In the genomic region with DNA sequence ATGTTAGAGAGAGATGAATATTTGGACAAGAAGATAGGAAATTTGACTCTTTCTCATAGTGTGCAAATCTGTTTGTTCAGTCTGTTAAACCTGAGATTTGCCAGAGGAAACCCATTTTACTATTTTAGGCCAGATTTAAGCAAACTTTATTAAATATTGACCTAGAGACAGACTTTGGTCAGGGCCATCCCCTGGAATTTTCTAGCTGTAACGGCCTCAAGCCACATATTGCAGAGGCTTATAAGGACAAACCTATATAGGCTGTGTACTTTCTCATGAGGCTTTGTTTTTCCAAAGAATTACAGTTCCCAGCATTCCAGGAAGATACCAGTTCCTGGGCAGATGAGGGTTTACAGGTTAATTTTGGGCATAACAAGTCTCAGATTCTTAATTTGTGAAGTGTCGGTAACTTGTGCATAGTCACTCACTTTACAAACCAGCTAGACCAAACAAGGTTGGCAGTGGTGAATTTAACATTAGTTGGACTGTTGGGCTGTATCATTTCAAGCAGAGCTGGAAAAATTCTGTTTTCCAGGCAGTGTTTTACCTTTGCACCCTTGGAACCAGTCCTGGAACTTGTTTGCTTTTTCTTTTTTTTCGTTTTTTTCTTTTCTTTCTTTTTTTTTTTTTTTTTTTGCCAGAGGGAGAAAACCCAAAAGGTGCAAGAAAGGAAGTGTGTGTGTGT, we compare ENCODE assay signal across 19 mouse cellular contexts.
A peak's percentile ranks its signal among the peaks of the same experiment; 100 is the strongest.
DNase-seq lines count a peak whose midpoint lies in the region; ATAC-seq and TF ChIP-seq lines count a peak whose summit lies in the region.
"Had no signal": no experiment of that assay in that cellular context is flagged by ENCODE, and none has a peak within 500 bp of the region (broad histone marks: within the 10 kb centered on the region; RNA-seq: fewer than 3 reads in every experiment).

No protein-coding gene starts in this region.

- 24% methylated on average over 3 of the region's 3 CpGs for WGBS in liver, adult 2 months
- WGBS in liver, embryonic 16.5 days (ENCODE audit: insufficient replicate concordance), result 42% methylated on average over 3 of the region's 3 CpGs

- no peaks in the 10 kb centered on the region for H3K9me3 ChIP-seq in liver, embryonic 16.5 days (replicated peaks; ENCODE audit: control insufficient read depth, low read length)
- H3K9me3 ChIP-seq: embryonic facial prominence, embryonic 10.5 days; forebrain, embryonic 13.5 days; heart, embryonic 12.5 days; hindbrain, embryonic 10.5 days had no signal

- peak overlapping the region; percentile 99 for H3K27ac ChIP-seq in liver, adult 2 months (replicated peaks; ENCODE audit: insufficient read depth, low read depth, low read length)
- H3K27ac ChIP-seq in liver, embryonic 16.5 days (ENCODE audit: low read length), result peak overlapping the region; percentile 74
- H3K27ac ChIP-seq: embryonic facial prominence, embryonic 10.5 days; forebrain, embryonic 13.5 days; gastrocnemius, adult 2 months; hindbrain, embryonic 10.5 days had no signal

- TF ChIP-seq CTCF in liver, adult 2 months (IDR thresholded peaks at IDR 0.05; ENCODE audit: low read depth, low read length), result no peak

- TF ChIP-seq POLR2A in liver, adult 2 months (IDR thresholded peaks at IDR 0.05; ENCODE audit: extremely low read depth, insufficient read depth, low read length), result no peak

- ATAC-seq in liver, embryonic 16.5 days (ENCODE audit: low read depth), result peak; percentile 81
- ATAC-seq: forebrain, embryonic 13.5 days; forebrain, postnatal 0 days; Patski had no signal

- DNase-seq in kidney, adult 8-10 months, result peak; percentile 12 to 26
- DNase-seq in kidney, postnatal 4 days, result no peak
- DNase-seq in liver, adult 2 months (ENCODE audit: extremely low read depth, low read depth, low spot score), result peak; percentile 95
- no peak for DNase-seq in liver
- no peak for DNase-seq in T-cell, adult 2 months (ENCODE audit: low spot score)
- DNase-seq: adrenal gland, adult 8-10 months; adrenal gland, postnatal 36 days; cerebellum, adult 2 months; cerebellum, postnatal 10 days; forebrain, postnatal 0 days; gastrocnemius, adult 2 months; gastrocnemius, postnatal 25 days had no signal

- no peak overlapping the region for H3K4me3 ChIP-seq in liver, adult 2 months (ENCODE audit: insufficient read depth, low read depth, low read length)
- H3K4me3 ChIP-seq in liver, embryonic 16.5 days (ENCODE audit: low read depth, low read length), result no peak overlapping the region
- H3K4me3 ChIP-seq: embryonic facial prominence, embryonic 10.5 days; forebrain, embryonic 13.5 days; gastrocnemius, adult 2 months; heart, embryonic 12.5 days; hindbrain, embryonic 10.5 days had no signal

- H3K79me2 ChIP-seq in liver, adult 2 months (ENCODE audit: control insufficient read depth, insufficient read depth, low read length), result no peaks in the 10 kb centered on the region

- H3K36me3 ChIP-seq in liver, adult 2 months (ENCODE audit: control insufficient read depth, insufficient read depth, low read length), result no peaks in the 10 kb centered on the region
- no peaks in the 10 kb centered on the region for H3K36me3 ChIP-seq in liver, embryonic 16.5 days (ENCODE audit: control insufficient read depth, insufficient read depth)
- H3K36me3 ChIP-seq: embryonic facial prominence, embryonic 10.5 days; heart, embryonic 12.5 days; hindbrain, embryonic 10.5 days had no signal

- H3K27me3 ChIP-seq in liver, adult 2 months (ENCODE audit: control insufficient read depth, insufficient read depth, low read length), result no peaks in the 10 kb centered on the region
- no peaks in the 10 kb centered on the region for H3K27me3 ChIP-seq in liver, embryonic 16.5 days (ENCODE audit: control insufficient read depth, insufficient read depth, low read depth, low read length)
- H3K27me3 ChIP-seq: CH12.LX; forebrain, embryonic 13.5 days; heart, embryonic 12.5 days; Patski had no signal

- peaks cover 15% of the 10 kb centered on the region for H3K4me1 ChIP-seq in liver, adult 2 months (ENCODE audit: control insufficient read depth, insufficient read depth, low read length)
- H3K4me1 ChIP-seq in liver, embryonic 16.5 days (ENCODE audit: control insufficient read depth, low read depth, low read length), result no peaks in the 10 kb centered on the region
- H3K4me1 ChIP-seq: embryonic facial prominence, embryonic 10.5 days; forebrain, embryonic 13.5 days; heart, embryonic 12.5 days; hindbrain, embryonic 10.5 days had no signal

- no peak overlapping the region for H3K4me2 ChIP-seq in liver, embryonic 16.5 days (ENCODE audit: low read depth, low read length)
- H3K4me2 ChIP-seq: forebrain, embryonic 13.5 days; heart, embryonic 12.5 days had no signal

- H3K9ac ChIP-seq in liver, adult 2 months (ENCODE audit: low read depth, low read length), result 0 out of 2 replicates have a peak overlapping the region, but pooled peaks have one; percentile 29
- H3K9ac ChIP-seq in liver, embryonic 16.5 days (ENCODE audit: low read depth, low read length), result no peak overlapping the region
- H3K9ac ChIP-seq: forebrain, embryonic 13.5 days; forebrain, postnatal 0 days; heart, embryonic 12.5 days had no signal

Comparison
In these comparisons a context has a peak if more than half of its experiments do, and no peak if none do; other contexts are left out.
1. DNase-seq: peak in kidney, adult 8-10 months (2 of 2) and liver, adult 2 months (single experiment); none in kidney, postnatal 4 days (0 of 2), liver (single experiment) and T-cell, adult 2 months (single experiment).